Mouse (Mus musculus): ENCODE data around the gene Lalba. TPM values are rescaled to one million over a fixed set of nuclear protein-coding genes. Genes with fewer than 3 reads are reported as not detected.

Lalba gene
- total and polyA plus RNA-seq, 2 experiments from 2014 or later = not detected

- no peak overlapping the region for H3K4me3 ChIP-seq (ENCODE audit: low read depth, low read length)
- H3K27me3 ChIP-seq (ENCODE audit: insufficient read depth, low read length) = no peaks in the 10 kb centered on the region
- DNase-seq (ENCODE audit: low spot score) (no peak), ATAC-seq (ENCODE audit: low FRiP score) (no peak)
- H3K36me3 ChIP-seq (ENCODE audit: insufficient read depth, low read length) = no peaks in the 10 kb centered on the region
- no peak overlapping the region for H3K4me2 ChIP-seq (ENCODE audit: low read depth, low read length, poor library complexity, severe bottlenecking)
- no peak overlapping the region for H3K9ac ChIP-seq (replicated peaks; ENCODE audit: low read length, poor library complexity, severe bottlenecking)
- H3K4me1 ChIP-seq (ENCODE audit: insufficient read depth, low read length) = no peaks in the 10 kb centered on the region
- H3K27ac ChIP-seq (ENCODE audit: low read depth, low read length) = no peak overlapping the region
- WGBS = 46% methylated on average over 13 of the region's 13 CpGs
- no peak for TF ChIP-seq CTCF (IDR thresholded peaks at IDR 0.05)
- no peaks in the 10 kb centered on the region for H3K9me3 ChIP-seq (ENCODE audit: low read length)
These were observed 28.9 kb upstream of the Lalba start for GRCm38 (mm10) chr15:98511386-98511928.

DNA sequence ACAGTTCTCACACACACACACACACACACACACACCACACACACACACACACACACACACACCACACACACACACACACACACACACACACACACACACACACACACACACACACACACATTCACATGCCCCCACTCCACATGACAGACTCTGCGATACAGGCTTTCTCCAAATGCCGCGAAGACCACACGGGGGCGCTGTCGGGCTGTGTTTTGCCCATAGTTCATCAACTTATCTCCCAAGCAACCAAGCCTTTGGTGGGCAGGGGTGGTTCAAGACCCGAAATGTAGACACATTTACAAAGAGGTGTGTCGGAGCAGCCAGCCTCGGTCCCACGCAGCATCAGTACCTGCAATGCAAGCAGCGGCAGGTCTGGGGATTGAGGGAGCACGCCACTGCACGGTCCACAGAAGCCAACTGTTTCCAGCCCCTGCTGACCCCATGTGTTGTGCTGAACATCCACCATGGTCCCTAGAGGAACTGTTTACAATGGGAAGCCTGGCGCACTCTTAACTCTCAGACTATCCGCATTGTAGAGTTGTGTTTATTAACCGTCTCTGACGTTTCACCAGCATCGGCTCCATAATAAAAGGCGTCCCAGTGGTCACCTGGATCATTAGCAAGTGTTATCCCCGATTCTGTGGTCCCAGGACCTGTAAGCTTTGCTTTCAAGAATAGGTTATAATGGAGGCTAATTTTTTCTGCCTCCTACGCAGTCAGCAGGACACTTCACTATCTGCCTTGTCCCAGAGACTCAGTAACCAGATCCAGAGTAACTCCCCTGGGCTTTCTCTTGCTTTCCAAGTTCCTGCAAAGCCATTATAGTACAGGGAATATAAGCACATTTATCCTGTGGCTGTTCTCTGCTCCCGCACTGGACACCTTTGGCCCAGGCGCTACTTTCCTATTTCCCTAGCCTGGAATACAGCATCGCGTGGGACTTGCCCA is 28.2 kb upstream of the Lalba start:
- H3K27ac ChIP-seq (ENCODE audit: low read depth, low read length) = no peak overlapping the region
- H3K9ac ChIP-seq (replicated peaks; ENCODE audit: low read length, poor library complexity, severe bottlenecking) = no peak overlapping the region
- H3K4me3 ChIP-seq (ENCODE audit: low read depth, low read length) = peak overlapping the region; percentile 18
- peak; percentile 85 for TF ChIP-seq CTCF (IDR thresholded peaks at IDR 0.05)
- H3K4me2 ChIP-seq (ENCODE audit: low read depth, low read length, poor library complexity, severe bottlenecking) = peak overlapping the region; percentile 53
- no peak for ATAC-seq (ENCODE audit: low FRiP score)
- H3K9me3 ChIP-seq (ENCODE audit: low read length) = no peaks in the 10 kb centered on the region
- no peaks in the 10 kb centered on the region for H3K36me3 ChIP-seq (ENCODE audit: insufficient read depth, low read length)
- H3K27me3 ChIP-seq (ENCODE audit: insufficient read depth, low read length) = no peaks in the 10 kb centered on the region
- DNase-seq (ENCODE audit: low spot score) = peak; percentile 82
- 27% methylated on average over 25 of the region's 25 CpGs for WGBS
- no peaks in the 10 kb centered on the region for H3K4me1 ChIP-seq (ENCODE audit: insufficient read depth, low read length)

DNA sequence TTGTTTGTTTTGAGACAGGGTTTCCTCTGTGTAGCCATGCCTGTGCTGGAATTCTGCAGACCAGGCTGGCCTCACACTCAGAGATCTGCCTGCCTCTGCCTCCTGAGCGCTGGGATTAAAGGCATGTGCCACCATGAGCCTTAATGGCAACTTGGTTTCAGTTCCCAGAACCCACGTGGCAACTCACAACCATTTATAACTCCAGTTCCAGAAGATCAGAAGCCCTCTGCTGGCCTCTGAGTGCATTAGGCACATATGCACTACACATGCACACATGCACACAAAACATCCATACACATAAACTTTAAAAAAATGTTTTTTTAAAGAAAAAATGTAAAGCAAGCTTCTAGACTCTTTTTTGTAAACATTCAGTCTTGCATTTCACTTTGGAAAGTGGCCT is 26.9 kb upstream of the Lalba start:
- H3K4me1 ChIP-seq (ENCODE audit: insufficient read depth, low read length) = no peaks in the 10 kb centered on the region
- no peak overlapping the region for H3K4me2 ChIP-seq (ENCODE audit: low read depth, low read length, poor library complexity, severe bottlenecking)
- H3K36me3 ChIP-seq (ENCODE audit: insufficient read depth, low read length) = no peaks in the 10 kb centered on the region
- ATAC-seq (ENCODE audit: low FRiP score) (no peak), DNase-seq (ENCODE audit: low spot score) (no peak)
- no peaks in the 10 kb centered on the region for H3K27me3 ChIP-seq (ENCODE audit: insufficient read depth, low read length)
- WGBS = 63% methylated on average over 2 of the region's 2 CpGs
- H3K9me3 ChIP-seq (ENCODE audit: low read length) = no peaks in the 10 kb centered on the region
- H3K4me3 ChIP-seq (ENCODE audit: low read depth, low read length) = no peak overlapping the region
- no peak overlapping the region for H3K9ac ChIP-seq (replicated peaks; ENCODE audit: low read length, poor library complexity, severe bottlenecking)
- no peak overlapping the region for H3K27ac ChIP-seq (ENCODE audit: low read depth, low read length)
- 0 out of 2 replicates have a peak, but pooled peaks have one; percentile 9 for TF ChIP-seq CTCF (IDR thresholded peaks at IDR 0.05)

- Histone ChIP-seq H3K27ac (ENCODE audit: low read depth, low read length) (no peak overlapping the region), H3K9ac (replicated peaks; ENCODE audit: low read length, poor library complexity, severe bottlenecking) (no peak overlapping the region), H3K9me3 (ENCODE audit: low read length) (no peaks in the 10 kb centered on the region), H3K4me3 (ENCODE audit: low read depth, low read length) (no peak overlapping the region), H3K27me3 (ENCODE audit: insufficient read depth, low read length) (no peaks in the 10 kb centered on the region), H3K4me2 (ENCODE audit: low read depth, low read length, poor library complexity, severe bottlenecking) (no peak overlapping the region), H3K36me3 (ENCODE audit: insufficient read depth, low read length) (no peaks in the 10 kb centered on the region), H3K4me1 (ENCODE audit: insufficient read depth, low read length) (no peaks in the 10 kb centered on the region)
- DNase-seq (ENCODE audit: low spot score) (no peak), ATAC-seq (ENCODE audit: low FRiP score) (no peak)
- WGBS = 89% methylated on average over 6 of the region's 6 CpGs
- no peak for TF ChIP-seq CTCF (IDR thresholded peaks at IDR 0.05)
These were observed 24.8 kb upstream of the Lalba start for GRCm38 (mm10) chr15:98507321-98507720.

DNA sequence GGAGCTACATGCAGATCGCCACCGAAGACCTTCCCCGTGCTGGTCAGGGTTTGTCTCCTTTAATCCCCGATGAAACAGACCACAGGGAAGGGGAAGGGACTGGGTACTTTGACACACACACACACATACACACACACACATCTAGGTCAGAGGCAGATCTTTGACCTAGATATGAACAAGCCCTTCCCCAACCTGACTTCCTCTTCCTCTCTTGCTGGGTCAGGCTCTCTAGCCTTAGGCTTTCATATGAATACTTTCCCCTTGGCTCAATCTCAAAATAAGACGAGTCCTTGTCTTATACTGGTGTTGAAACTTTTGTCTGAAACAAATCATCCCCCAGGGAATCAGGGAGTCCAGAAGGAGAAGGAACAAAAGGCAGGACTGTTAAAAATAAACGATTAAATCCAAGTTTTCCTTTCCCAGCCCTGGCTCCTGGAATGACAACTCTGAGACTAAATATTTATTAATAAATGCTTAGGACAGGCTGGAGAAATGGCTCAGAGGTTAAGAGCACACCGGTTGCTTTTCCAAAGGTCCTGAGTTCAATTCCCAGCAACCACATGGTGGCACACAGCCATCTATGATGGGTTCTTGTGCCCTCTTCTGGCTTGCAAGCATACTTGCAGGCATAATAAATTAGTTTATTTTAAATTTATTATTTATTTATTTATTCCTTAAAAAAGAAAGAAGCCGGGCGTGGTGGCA is 23.9 kb upstream of the Lalba start:
- H3K27me3 ChIP-seq (ENCODE audit: insufficient read depth, low read length) = no peaks in the 10 kb centered on the region

More for the DNA sequence above, 23.9 kb upstream of the Lalba start:
- Histone ChIP-seq H3K4me2 (ENCODE audit: low read depth, low read length, poor library complexity, severe bottlenecking) (no peak overlapping the region), H3K4me3 (ENCODE audit: low read depth, low read length) (no peak overlapping the region), H3K27ac (ENCODE audit: low read depth, low read length) (no peak overlapping the region), H3K9me3 (ENCODE audit: low read length) (no peaks in the 10 kb centered on the region), H3K9ac (replicated peaks; ENCODE audit: low read length, poor library complexity, severe bottlenecking) (no peak overlapping the region), H3K4me1 (ENCODE audit: insufficient read depth, low read length) (no peaks in the 10 kb centered on the region), H3K36me3 (ENCODE audit: insufficient read depth, low read length) (no peaks in the 10 kb centered on the region)
- no peak for DNase-seq (ENCODE audit: low spot score)
- 72% methylated on average over 9 of the region's 9 CpGs for WGBS
- peak; percentile 21 for TF ChIP-seq CTCF (IDR thresholded peaks at IDR 0.05)
- ATAC-seq (ENCODE audit: low FRiP score) = no peak
